Mouse (Mus musculus): ENCODE results near the gene Trip4.
"Not testable (repeated sequence)": the region's sequence is repeated elsewhere in the genome, so short reads cannot be mapped to it uniquely, and the experiment has no call there.

Trip4 gene

GRCm38 (mm10) chr9:65794313-65794712 is 114.3 kb downstream of the Trip4 start:
- DNase-seq (ENCODE audit: low read depth, low spot score): no peak

GRCm38 (mm10) chr9:65793506-65793905 is 115.1 kb downstream of the Trip4 start:
- no peak for DNase-seq (ENCODE audit: low read depth, low spot score)

DNA sequence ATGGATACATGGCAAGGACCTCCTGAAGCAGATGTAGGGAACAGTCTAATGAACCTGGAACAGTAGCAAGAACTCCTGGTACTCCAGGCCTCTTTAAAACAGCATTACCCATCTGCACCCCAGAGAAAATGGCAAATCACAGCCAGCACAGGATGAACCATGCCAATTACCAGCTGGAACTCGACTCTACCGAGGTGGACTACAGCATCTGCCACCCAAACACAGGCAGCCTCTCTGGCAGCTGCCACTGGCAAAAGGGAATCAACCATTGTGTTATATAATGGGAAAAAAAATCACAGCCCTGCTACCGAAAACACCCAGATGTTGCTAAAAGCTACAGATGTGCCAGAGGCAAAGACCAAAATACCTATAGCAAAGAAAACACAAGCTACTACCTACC is 115.5 kb downstream of the Trip4 start:
- DNase-seq (ENCODE audit: low read depth, low spot score): no peak

DNA sequence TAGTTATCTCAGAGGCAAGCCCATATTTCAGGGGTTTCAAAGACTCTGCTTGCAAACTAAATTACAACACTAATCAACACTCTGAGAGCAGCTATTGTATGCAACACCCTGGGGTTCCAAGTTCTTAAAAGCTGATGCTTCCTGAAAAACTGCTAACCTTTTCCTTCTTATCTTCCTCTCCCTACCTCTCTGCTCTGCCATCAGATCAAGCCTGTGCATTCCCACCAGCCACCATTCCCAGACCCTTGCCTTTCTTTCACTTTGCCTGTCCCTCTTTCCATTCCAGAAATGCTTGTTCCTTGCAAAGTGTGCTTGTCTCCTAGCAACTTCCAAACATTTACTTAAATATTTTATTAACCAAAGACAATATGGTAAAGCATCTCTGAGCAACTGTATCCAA is 116.7 kb downstream of the Trip4 start:
- DNase-seq (ENCODE audit: low read depth, low spot score): no peak

GRCm38 (mm10) chr9:65791106-65791505 is 117.5 kb downstream of the Trip4 start:
- DNase-seq (ENCODE audit: low read depth, low spot score): no peak

DNA sequence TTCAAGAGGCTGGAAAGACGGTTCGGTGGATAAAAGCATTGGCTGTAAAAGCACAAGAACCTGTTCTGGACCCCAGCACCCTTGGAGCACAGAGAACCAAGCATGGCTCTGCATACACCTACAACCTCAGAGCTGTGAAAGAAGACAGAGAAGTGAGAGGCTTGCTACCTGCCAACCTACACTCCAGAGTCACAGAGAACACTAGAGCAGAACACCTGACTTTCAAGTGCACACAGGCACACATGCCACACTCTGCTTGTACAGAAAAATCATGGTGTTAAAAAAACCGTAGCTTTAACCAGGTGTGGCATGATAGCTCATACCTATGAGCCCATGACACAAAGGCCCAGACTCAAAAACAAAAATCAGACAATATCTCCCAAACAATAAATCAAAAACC is 118.8 kb downstream of the Trip4 start:
- DNase-seq (ENCODE audit: low read depth, low spot score): no peak

- DNase-seq (ENCODE audit: low read depth, low spot score): no peak
Measured at GRCm38 (mm10) chr9:65788556-65788955, 120.0 kb downstream of the Trip4 start.

GRCm38 (mm10) chr9:65787829-65788344 is 120.7 kb downstream of the Trip4 start:
- DNase-seq (ENCODE audit: low read depth, low spot score): no peak

DNA sequence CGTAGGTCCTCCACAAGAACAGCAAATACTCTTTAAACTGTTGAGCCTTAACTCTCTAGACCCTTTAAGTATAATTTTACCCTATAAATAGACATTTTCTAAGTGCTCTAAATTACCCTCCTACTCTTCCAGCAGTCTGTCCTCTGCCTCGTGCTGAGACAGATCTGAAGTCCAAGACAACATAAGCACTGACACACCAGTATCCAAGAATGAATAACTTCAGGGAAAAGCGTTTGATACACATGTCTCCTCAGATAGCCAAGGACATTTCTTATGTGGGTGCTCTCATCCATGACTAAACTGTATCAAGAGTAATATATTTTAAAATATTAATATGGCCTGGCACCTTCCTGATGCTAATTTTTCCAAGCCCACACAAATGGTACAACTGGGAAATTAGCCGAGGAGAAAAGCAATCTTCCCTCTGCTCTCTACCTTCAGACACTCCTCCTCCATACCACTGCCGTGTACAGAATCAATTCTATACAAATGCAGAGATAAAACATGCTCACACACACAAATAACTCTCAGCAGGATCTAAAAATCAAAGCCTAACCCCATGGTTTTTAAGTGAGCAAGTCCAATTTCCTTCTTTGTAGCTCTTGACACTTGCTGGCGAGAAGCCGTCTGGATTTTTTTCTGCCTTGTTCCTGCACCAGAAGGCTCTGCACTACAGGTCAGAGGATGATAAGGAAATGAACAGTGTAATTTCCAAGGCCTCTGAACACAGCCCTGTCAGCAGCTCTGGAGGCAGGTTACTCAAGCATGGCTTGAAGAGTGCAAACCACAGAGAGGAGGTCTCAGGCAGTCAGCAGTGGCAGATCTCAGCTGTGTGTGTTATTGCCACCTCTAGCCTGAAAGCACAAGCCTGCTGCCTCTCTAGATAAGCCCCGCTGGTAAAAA is 121.5 kb downstream of the Trip4 start:
- DNase-seq (ENCODE audit: low read depth, low spot score): no peak

GRCm38 (mm10) chr9:65785772-65786368 is 122.7 kb downstream of the Trip4 start:
- no peak for DNase-seq (ENCODE audit: low read depth, low spot score)

DNA sequence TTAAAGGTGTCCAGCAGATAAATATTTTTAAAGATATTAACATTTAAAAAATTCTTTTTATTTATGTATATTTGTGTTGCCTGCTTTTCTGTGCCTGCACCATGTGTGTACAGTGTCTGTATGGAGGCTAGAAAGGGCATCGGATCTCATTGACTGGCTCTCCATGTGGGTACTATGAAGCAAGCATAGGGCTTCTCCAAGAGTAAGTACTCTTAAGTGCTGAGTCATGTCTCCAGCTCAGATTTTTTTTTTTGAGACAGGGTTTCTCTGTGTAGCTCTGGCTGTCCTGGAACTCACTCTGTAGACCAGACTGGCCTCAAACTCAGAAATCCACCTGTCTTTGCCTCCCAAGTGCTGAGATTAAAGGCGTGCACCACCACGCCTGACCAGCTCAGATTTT is 129.0 kb downstream of the Trip4 start:
- not testable (repeated sequence) for DNase-seq (ENCODE audit: low read depth, low spot score)

Data from WW6 (cell line).